Mouse (Mus musculus): ENCODE data around the gene Lars2. TPM values are rescaled to one million over a fixed set of nuclear protein-coding genes. Genes with fewer than 3 reads are reported as not detected.

Gene Lars2
- total and polyA plus RNA-seq, 2 experiments from 2014 or later: 32.4 to 956 TPM

GRCm38 (mm10) chr9:123473377-123473776 lies 106.7 kb downstream of the Lars2 start:
- no peak for TF ChIP-seq CTCF (IDR thresholded peaks at IDR 0.05; ENCODE audit: low read depth)
- H3K9ac ChIP-seq (replicated peaks; ENCODE audit: low read length): no peak overlapping the region
- no peaks in the 10 kb centered on the region for H3K27me3 ChIP-seq (ENCODE audit: insufficient read depth, low read length)
- no peaks in the 10 kb centered on the region for H3K4me1 ChIP-seq (ENCODE audit: insufficient read depth, low read length)
- peak; percentile 64 for ATAC-seq
- no peak overlapping the region for H3K27ac ChIP-seq
- no peak overlapping the region for H3K4me3 ChIP-seq (ENCODE audit: low read length)
- H3K4me2 ChIP-seq (ENCODE audit: low read depth, low read length): no peak overlapping the region
- DNase-seq (ENCODE audit: low spot score): no peak
- H3K9me3 ChIP-seq (ENCODE audit: low read length): no peaks in the 10 kb centered on the region
- H3K36me3 ChIP-seq (ENCODE audit: insufficient read depth, low read length): no peaks in the 10 kb centered on the region

DNA sequence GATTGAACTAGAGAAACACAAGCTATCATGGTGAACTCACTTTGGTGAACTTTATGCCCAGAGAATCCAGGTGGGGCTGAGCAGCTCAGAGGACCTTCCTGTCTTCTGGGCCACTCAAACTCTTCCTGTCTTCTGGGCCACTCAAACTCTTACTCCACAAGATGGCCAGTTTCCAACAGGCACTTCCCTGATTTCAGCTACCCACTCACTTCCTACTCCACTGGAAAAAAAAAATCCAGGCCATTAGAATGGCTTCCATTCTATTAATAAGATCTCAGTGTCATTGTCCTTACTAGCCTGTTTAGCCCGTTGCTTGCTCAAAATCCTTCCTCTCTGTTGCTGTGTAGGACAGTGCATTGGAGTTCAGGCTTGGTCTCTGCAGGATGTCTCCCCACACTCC lies 108.8 kb downstream of the Lars2 start:
- H3K36me3 ChIP-seq (ENCODE audit: insufficient read depth, low read length): no peaks in the 10 kb centered on the region
- TF ChIP-seq CTCF (IDR thresholded peaks at IDR 0.05; ENCODE audit: low read depth): no peak
- no peaks in the 10 kb centered on the region for H3K27me3 ChIP-seq (ENCODE audit: insufficient read depth, low read length)
- no peak overlapping the region for H3K9ac ChIP-seq (replicated peaks; ENCODE audit: low read length)
- H3K4me1 ChIP-seq (ENCODE audit: insufficient read depth, low read length): 0 out of 2 replicates have a peak, but pooled peaks cover 4% of the 10 kb centered on the region
- ATAC-seq (no peak), DNase-seq (ENCODE audit: low spot score) (no peak)
- no peaks in the 10 kb centered on the region for H3K9me3 ChIP-seq (ENCODE audit: low read length)
- H3K4me2 ChIP-seq (ENCODE audit: low read depth, low read length): no peak overlapping the region
- no peak overlapping the region for H3K27ac ChIP-seq
- WGBS: 75% methylated on average over 1 of the region's 1 CpGs
- H3K4me3 ChIP-seq (ENCODE audit: low read length): no peak overlapping the region

- Histone ChIP-seq H3K9me3 (ENCODE audit: low read length) (no peaks in the 10 kb centered on the region), H3K36me3 (ENCODE audit: insufficient read depth, low read length) (no peaks in the 10 kb centered on the region), H3K27ac (no peak overlapping the region; the same call in 1 of the 2 replicates), H3K4me2 (ENCODE audit: low read depth, low read length) (peak overlapping the region; percentile 65), H3K9ac (replicated peaks; ENCODE audit: low read length) (0 out of 2 replicates have a peak overlapping the region, but pooled peaks have one; percentile 21), H3K4me3 (ENCODE audit: low read length) (peak overlapping the region; percentile 59), H3K27me3 (ENCODE audit: insufficient read depth, low read length) (no peaks in the 10 kb centered on the region), H3K4me1 (ENCODE audit: insufficient read depth, low read length) (0 out of 2 replicates have a peak, but pooled peaks cover 4% of the 10 kb centered on the region)
- peak; percentile 81 for ATAC-seq
- under 1% methylated on average over 26 of the region's 29 CpGs for WGBS
- TF ChIP-seq CTCF (IDR thresholded peaks at IDR 0.05; ENCODE audit: low read depth): peak; percentile 52
- peak; percentile 6 for DNase-seq (ENCODE audit: low spot score)
Measured at GRCm38 (mm10) chr9:123478031-123478585, 111.4 kb downstream of the Lars2 start.

GRCm38 (mm10) chr9:123478586-123479195 lies 112.0 kb downstream of the Lars2 start, which contains the start of gene Limd1:
Gene Limd1 (plus strand): TSS chr9:123478706.
- Histone ChIP-seq H3K4me1 (ENCODE audit: insufficient read depth, low read length) (0 out of 2 replicates have a peak, but pooled peaks cover 4% of the 10 kb centered on the region), H3K9ac (replicated peaks; ENCODE audit: low read length) (peak within 1 kb of the TSS; percentile 51), H3K4me3 (ENCODE audit: low read length) (peak within 1 kb of the TSS; percentile 59), H3K9me3 (ENCODE audit: low read length) (no peaks in the 10 kb centered on the region), H3K27ac (peak within 1 kb of the TSS; percentile 60; the same call in 1 of the 2 replicates), H3K4me2 (ENCODE audit: low read depth, low read length) (peak within 1 kb of the TSS; percentile 65), H3K36me3 (ENCODE audit: insufficient read depth, low read length) (no peaks in the 10 kb centered on the region), H3K27me3 (ENCODE audit: insufficient read depth, low read length) (no peaks in the 10 kb centered on the region)
- WGBS: 3% methylated on average over 40 of the region's 57 CpGs
- DNase-seq (ENCODE audit: low spot score) (peak; percentile 70), ATAC-seq (peak; percentile 82)
- TF ChIP-seq CTCF (IDR thresholded peaks at IDR 0.05; ENCODE audit: low read depth): peak; percentile 27; the same call in 1 of the 2 replicates

- Histone ChIP-seq H3K9me3 (ENCODE audit: low read length) (no peaks in the 10 kb centered on the region), H3K9ac (replicated peaks; ENCODE audit: low read length) (peak overlapping the region; percentile 51; the same call in 1 of the 2 replicates), H3K4me1 (ENCODE audit: insufficient read depth, low read length) (0 out of 2 replicates have a peak, but pooled peaks cover 4% of the 10 kb centered on the region), H3K27ac (peak overlapping the region; percentile 60; the same call in 1 of the 2 replicates), H3K36me3 (ENCODE audit: insufficient read depth, low read length) (no peaks in the 10 kb centered on the region), H3K4me3 (ENCODE audit: low read length) (peak overlapping the region; percentile 59), H3K27me3 (ENCODE audit: insufficient read depth, low read length) (no peaks in the 10 kb centered on the region), H3K4me2 (ENCODE audit: low read depth, low read length) (peak overlapping the region; percentile 65)
- TF ChIP-seq CTCF (IDR thresholded peaks at IDR 0.05; ENCODE audit: low read depth): no peak
- WGBS: 22% methylated on average over 17 of the region's 17 CpGs
- peak; percentile 13 for DNase-seq (ENCODE audit: low spot score)
- ATAC-seq: 0 out of 2 replicates have a peak, but pooled peaks have one; percentile 31
Measured at GRCm38 (mm10) chr9:123479196-123479669, 112.5 kb downstream of the Lars2 start.

- no peak overlapping the region for H3K9ac ChIP-seq (replicated peaks; ENCODE audit: low read length)
- H3K27me3 ChIP-seq (ENCODE audit: insufficient read depth, low read length): no peaks in the 10 kb centered on the region
- H3K9me3 ChIP-seq (ENCODE audit: low read length): no peaks in the 10 kb centered on the region
- 0 out of 2 replicates have a peak, but pooled peaks cover 4% of the 10 kb centered on the region for H3K4me1 ChIP-seq (ENCODE audit: insufficient read depth, low read length)
- TF ChIP-seq CTCF (IDR thresholded peaks at IDR 0.05; ENCODE audit: low read depth): no peak
- DNase-seq (ENCODE audit: low spot score): no peak
- H3K4me2 ChIP-seq (ENCODE audit: low read depth, low read length): peak overlapping the region; percentile 65
- H3K27ac ChIP-seq: no peak overlapping the region
- H3K4me3 ChIP-seq (ENCODE audit: low read length): peak overlapping the region; percentile 59; the same call in 1 of the 2 replicates
- ATAC-seq: 0 out of 2 replicates have a peak, but pooled peaks have one; percentile 22
- no peaks in the 10 kb centered on the region for H3K36me3 ChIP-seq (ENCODE audit: insufficient read depth, low read length)
- 86% methylated on average over 8 of the region's 8 CpGs for WGBS
Measured at GRCm38 (mm10) chr9:123479876-123480252, 113.1 kb downstream of the Lars2 start.
